Mouse (Mus musculus): ENCODE data around the gene Gab3. TPM values are rescaled to one million over a fixed set of nuclear protein-coding genes. Genes with fewer than 3 reads are reported as not detected.
"Not testable (repeated sequence)": the region's sequence is repeated elsewhere in the genome, so short reads cannot be mapped to it uniquely, and the experiment has no call there.

Gab3 gene
- polyA plus RNA-seq, 1 experiment: 0.38 TPM

DNA sequence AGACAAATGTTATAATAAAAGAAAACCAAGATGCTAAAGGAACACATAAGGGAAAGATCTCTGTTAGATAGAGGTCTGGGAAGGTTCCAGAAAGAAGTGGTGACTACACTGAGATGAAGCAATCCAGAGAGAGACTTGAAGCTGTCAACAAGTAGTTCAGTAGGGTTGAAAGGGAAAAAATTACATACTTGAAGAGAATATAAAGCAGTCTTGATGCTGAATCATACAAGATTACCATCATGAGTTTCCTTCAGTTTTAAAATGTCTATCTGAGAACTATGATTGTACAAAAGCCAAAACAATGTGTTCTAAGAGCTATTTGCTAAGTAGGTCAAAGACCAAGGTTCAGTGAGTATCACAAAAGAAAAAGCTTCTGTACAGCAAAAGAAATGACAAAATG is 48.6 kb downstream of the Gab3 start:
- DNase-seq (ENCODE audit: low read depth, low spot score): no peak

DNA sequence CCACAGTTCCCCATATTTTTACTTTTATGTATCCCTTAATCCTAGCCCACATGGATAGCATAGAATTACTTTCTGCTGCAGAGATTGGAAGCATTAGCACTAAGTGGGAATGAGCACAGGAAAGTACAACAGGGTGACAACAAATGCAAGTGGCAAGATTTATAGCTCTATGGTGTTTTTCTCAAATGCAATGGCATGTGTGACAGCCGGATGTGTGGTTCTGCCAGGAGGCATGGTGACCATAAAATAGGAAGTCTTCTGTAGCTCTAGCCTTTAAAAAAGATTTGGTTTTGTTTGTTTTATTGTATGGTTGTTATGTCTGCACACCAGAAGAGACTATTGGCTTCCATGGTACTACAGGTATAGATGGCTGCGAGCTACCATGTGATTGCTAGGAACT is 50.1 kb downstream of the Gab3 start:
- no peak for DNase-seq (ENCODE audit: low read depth, low spot score)
- WGBS: 62% methylated on average over 2 of the region's 2 CpGs

DNA sequence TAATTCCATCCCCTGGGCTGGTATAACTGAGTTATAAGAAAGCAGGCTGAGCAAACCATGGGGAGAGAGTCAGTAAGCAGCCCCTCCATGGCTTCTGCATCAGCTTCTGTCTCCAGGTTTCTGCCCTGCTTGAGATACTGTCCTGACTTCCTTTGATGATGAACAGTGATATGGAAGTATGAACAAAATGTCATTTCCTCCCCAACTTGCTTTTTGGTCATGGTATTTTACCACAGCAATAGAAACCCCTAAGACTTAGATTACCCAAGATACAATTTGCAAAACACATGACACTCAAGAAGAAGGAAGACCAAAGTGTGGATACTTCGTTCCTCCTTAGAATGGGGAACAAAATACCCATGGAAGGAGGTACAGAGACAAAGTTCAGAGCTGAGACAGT is 51.2 kb downstream of the Gab3 start:
- WGBS: 63% methylated on average over 1 of the region's 1 CpGs
- not testable (repeated sequence) for DNase-seq (ENCODE audit: low read depth, low spot score)

DNA sequence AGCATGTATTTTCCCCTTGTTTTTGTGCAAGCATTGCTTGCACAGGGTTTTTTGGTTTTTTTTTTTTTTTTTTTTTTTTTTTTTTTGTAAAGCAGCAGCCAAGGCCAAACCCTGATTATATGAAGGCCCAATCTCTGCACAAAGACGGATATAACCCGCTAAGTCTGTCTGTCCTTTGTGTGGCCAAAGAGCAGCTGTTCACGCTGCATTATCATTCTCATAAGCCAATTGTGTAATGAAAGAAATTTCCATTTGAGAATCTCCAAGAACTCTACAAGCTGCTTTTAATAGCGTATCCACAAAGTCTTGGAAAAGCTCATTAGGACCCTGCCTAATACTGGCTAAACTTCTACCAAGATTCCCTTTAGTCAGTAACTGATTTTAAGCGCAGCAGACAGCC is 101.5 kb downstream of the Gab3 start:
- no peak for DNase-seq (ENCODE audit: low read depth, low spot score)
- 87% methylated on average over 5 of the region's 5 CpGs for WGBS

DNA sequence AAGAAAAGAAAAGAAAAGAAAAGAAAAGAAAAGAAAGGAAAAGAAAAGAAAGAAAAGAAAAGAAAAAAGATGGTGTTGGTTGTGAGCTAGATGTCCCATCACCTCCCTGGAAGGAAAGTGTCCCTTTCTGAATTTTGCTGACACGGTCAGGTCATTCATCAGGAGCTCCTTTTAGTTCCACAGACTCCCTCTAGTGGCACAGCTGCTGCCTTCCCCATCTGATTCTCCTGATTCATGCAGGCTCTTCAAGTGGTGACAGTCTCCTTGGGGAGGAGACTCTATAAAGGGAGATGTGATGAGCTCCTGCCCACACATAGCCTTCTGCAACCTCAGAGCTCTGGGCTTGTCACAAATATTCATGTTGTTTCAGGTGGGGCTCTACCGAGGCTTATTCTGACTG is 122.4 kb downstream of the Gab3 start:
- WGBS: 28% methylated on average over 1 of the region's 2 CpGs

DNA sequence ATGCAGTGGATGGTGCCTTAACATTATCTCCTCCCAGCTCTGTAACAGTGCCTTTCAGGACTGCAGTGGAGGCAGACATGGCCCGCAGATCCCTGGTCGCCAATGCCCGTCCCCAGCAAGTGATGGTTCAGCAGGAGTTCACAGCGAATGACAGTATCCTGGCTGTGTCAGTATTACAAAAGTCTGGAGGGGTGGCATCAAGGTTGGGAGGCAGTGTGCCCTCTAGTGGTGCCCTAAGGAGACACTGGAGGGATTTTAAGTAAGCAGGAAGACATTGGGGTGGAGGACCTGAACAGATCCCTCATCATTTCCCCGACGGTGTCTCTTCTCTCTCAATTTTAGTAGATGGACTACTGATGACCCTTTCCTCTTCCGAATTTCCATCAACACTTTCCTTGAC is 126.1 kb downstream of the Gab3 start:
- 69% methylated on average over 7 of the region's 7 CpGs for WGBS

More for the DNA sequence above, 122.4 kb downstream of the Gab3 start:
- DNase-seq (ENCODE audit: low read depth, low spot score): not testable (repeated sequence)

More for the DNA sequence above, 126.1 kb downstream of the Gab3 start:
- not testable (repeated sequence) for DNase-seq (ENCODE audit: low read depth, low spot score)

Other genes starting within 250 kb of the Gab3 start
- 0.06 and 0.07 TPM in 2 replicates for gene Gm5936, start 248.3 kb downstream of the Gab3 start, polyA plus RNA-seq (2012; rRNA removed)
- gene Dkc1, start 10.4 kb upstream of the Gab3 start, polyA plus RNA-seq (2012; rRNA removed): 9.4 and 12.1 TPM in 2 replicates
- gene Mpp1, start 45.6 kb upstream of the Gab3 start, polyA plus RNA-seq (2012; rRNA removed): 103 and 272 TPM in 2 replicates
- not detected in 2 replicates for gene Smim9, start 78.3 kb upstream of the Gab3 start, polyA plus RNA-seq (2012; rRNA removed)